Mouse (Mus musculus) CH12.LX (cell line): ENCODE measurements at regions not wholly inside any gene's neighbourhood (a gene's known extent, or its start where the extent isn't known, plus 50 kb on each side); places are given as distances from the start of the nearest gene placed in this dataset.

ENCODE experiments used
- DNase-seq: peaks from one replicate; pipeline ENCODE4 v3.0.0-alpha.2; 2013; ENCODE audit errors: extremely low read depth
- H3K27ac ChIP-seq: 2 replicates; pipeline ENCODE4 v1.5.1; 2012; ENCODE audit warnings: low read depth, mild to moderate bottlenecking, control low read depth, moderate library complexity; ENCODE audit not compliant: insufficient read depth
- H3K27me3 ChIP-seq: replicated peaks from 2 replicates; pipeline ENCODE3; 2012; ENCODE audit warnings: inconsistent platforms
- H3K36me3 ChIP-seq, 2 experiments: replicated peaks in 1 of 2; 2 replicates each; pipeline versions ENCODE3 to v1.6.1; 2012; ENCODE audit warnings: inconsistent platforms in 1 of 2, low read length in 1 of 2, mild to moderate bottlenecking in 1 of 2, mixed read lengths in 1 of 2, moderate library complexity in 1 of 2; ENCODE audit not compliant: control insufficient read depth in 1 of 2, insufficient read depth in 1 of 2
- H3K4me1 ChIP-seq, 2 experiments: 2 replicates each; pipeline ENCODE4 v1.6.1; 2012; ENCODE audit warnings: inconsistent platforms in 1 of 2, moderate library complexity in 1 of 2; ENCODE audit not compliant: insufficient read depth in 2 of 2, control insufficient read depth in 1 of 2
- H3K4me2 ChIP-seq: 2 replicates; pipeline ENCODE4 v1.6.1; 2012; ENCODE audit warnings: low read depth, mild to moderate bottlenecking, control low read depth; ENCODE audit not compliant: poor library complexity, insufficient read depth, severe bottlenecking
- H3K4me3 ChIP-seq, 3 experiments: fragments of 150-350 bp in 1 of 3; sonication (generic) in 1 of 3; replicated peaks in 1 of 3; 2 replicates each; pipeline versions ENCODE3 to v1.5.1; 2011 to 2012; ENCODE audit warnings: low read depth in 2 of 3, low read length in 2 of 3, mild to moderate bottlenecking in 2 of 3, moderate library complexity in 2 of 3, control low read depth in 1 of 3, improper control_type of control experiment in 1 of 3, inconsistent platforms in 1 of 3, mixed read lengths in 1 of 3; ENCODE audit not compliant: poor library complexity in 1 of 3
- H3K79me2 ChIP-seq: replicated peaks from 2 replicates; pipeline ENCODE4 v1.6.1; 2012; ENCODE audit warnings: mild to moderate bottlenecking, moderate library complexity; ENCODE audit not compliant: control insufficient read depth, poor library complexity, insufficient read depth, severe bottlenecking; ENCODE audit errors: extremely low read depth
- H3K9ac ChIP-seq: 2 replicates; pipeline ENCODE4 v1.6.1; 2012; ENCODE audit warnings: low read depth, mild to moderate bottlenecking, control low read depth, moderate library complexity; ENCODE audit not compliant: insufficient read depth
- H3K9me3 ChIP-seq: replicated peaks from 2 replicates; pipeline ENCODE3; 2012; ENCODE audit warnings: low read length, inconsistent platforms, mixed read lengths
- BHLHE40 ChIP-seq: IDR thresholded peaks from 2 replicates; pipeline ENCODE4 v1.6.1; 2011; ENCODE audit warnings: mild to moderate bottlenecking, low read depth, low read length, improper control_type of control experiment
- CHD1 ChIP-seq: IDR thresholded peaks from 2 replicates; pipeline ENCODE4 v1.6.1; 2012; ENCODE audit warnings: low read depth, low read length, improper control_type of control experiment, inconsistent platforms
- CHD2 ChIP-seq: IDR thresholded peaks from 2 replicates; pipeline ENCODE4 v1.6.1; 2011; ENCODE audit warnings: low read length, improper control_type of control experiment
- CTCF ChIP-seq, 2 experiments: IDR thresholded peaks in 1 of 2; conservative IDR thresholded peaks in 1 of 2; 2 replicates each; pipeline ENCODE4 v1.5.1; 2011 to 2012; ENCODE audit warnings: low read depth in 2 of 2, low read length in 2 of 2, improper control_type of control experiment in 1 of 2, inconsistent platforms in 1 of 2, mild to moderate bottlenecking in 1 of 2, moderate library complexity in 1 of 2
- E2F4 ChIP-seq: IDR thresholded peaks from 2 replicates; pipeline ENCODE4 v1.6.1; 2011; ENCODE audit warnings: low read depth, low read length, improper control_type of control experiment; ENCODE audit not compliant: insufficient replicate concordance
- EP300 ChIP-seq: IDR thresholded peaks from 2 replicates; pipeline ENCODE4 v1.6.1; 2011; ENCODE audit warnings: low read length, improper control_type of control experiment
- ETS1 ChIP-seq: conservative IDR thresholded peaks from 2 replicates; pipeline ENCODE4 v1.6.1; 2012; ENCODE audit warnings: low read depth, mild to moderate bottlenecking, inconsistent platforms, low read length, improper control_type of control experiment, moderate library complexity
- IRF4 ChIP-seq: IDR thresholded peaks from 2 replicates; pipeline ENCODE4 v1.6.1; 2014; ENCODE audit warnings: low read depth, mild to moderate bottlenecking, inconsistent platforms, low read length, improper control_type of control experiment
- JUN ChIP-seq: IDR thresholded peaks from 2 replicates; pipeline ENCODE4 v1.6.1; 2011; ENCODE audit warnings: low read depth, mild to moderate bottlenecking, low read length, improper control_type of control experiment, moderate library complexity; ENCODE audit not compliant: insufficient read depth
- MAX ChIP-seq: IDR thresholded peaks from 2 replicates; pipeline ENCODE4 v1.6.1; 2011; ENCODE audit warnings: low read length, improper control_type of control experiment
- MAZ ChIP-seq: IDR thresholded peaks from 2 replicates; pipeline ENCODE4 v1.6.1; 2012; ENCODE audit warnings: low read depth, mild to moderate bottlenecking, inconsistent platforms, low read length, improper control_type of control experiment, moderate library complexity
- MEF2A ChIP-seq: IDR thresholded peaks from 2 replicates; pipeline ENCODE4 v1.6.1; 2014; ENCODE audit warnings: low read depth, mild to moderate bottlenecking, inconsistent platforms, low read length, improper control_type of control experiment, borderline replicate concordance
- MYC ChIP-seq: IDR thresholded peaks from 2 replicates; pipeline ENCODE4 v1.6.1; 2011; ENCODE audit warnings: low read depth, mild to moderate bottlenecking, improper control_type of control experiment, low read length
- NRF1 ChIP-seq: IDR thresholded peaks from 2 replicates; pipeline ENCODE4 v1.6.1; 2014; ENCODE audit warnings: low read depth, mild to moderate bottlenecking, inconsistent platforms, low read length, improper control_type of control experiment, moderate library complexity
- POLR2AphosphoS2 ChIP-seq: IDR thresholded peaks from 2 replicates; pipeline ENCODE4 v1.6.1; 2011; ENCODE audit warnings: low read depth, low read length, improper control_type of control experiment
- RCOR1 ChIP-seq: conservative IDR thresholded peaks from 2 replicates; pipeline ENCODE4 v1.6.1; 2012; ENCODE audit warnings: low read depth, mild to moderate bottlenecking, inconsistent platforms, low read length, improper control_type of control experiment
- SIN3A ChIP-seq: IDR thresholded peaks from 2 replicates; pipeline ENCODE4 v1.6.1; 2012; ENCODE audit warnings: low read length, improper control_type of control experiment, inconsistent platforms
- SMC3 ChIP-seq: IDR thresholded peaks from 2 replicates; pipeline ENCODE4 v1.6.1; 2011; ENCODE audit warnings: low read depth, low read length, improper control_type of control experiment
- TBP ChIP-seq: conservative IDR thresholded peaks from 2 replicates; pipeline ENCODE4 v1.6.1; 2011; ENCODE audit warnings: low read depth, low read length, improper control_type of control experiment
- TCF12 ChIP-seq: IDR thresholded peaks from 2 replicates; pipeline ENCODE4 v1.6.1; 2014; ENCODE audit warnings: low read depth, mild to moderate bottlenecking, inconsistent platforms, low read length, improper control_type of control experiment
- UBTF ChIP-seq: IDR thresholded peaks from 2 replicates; pipeline ENCODE4 v1.6.1; 2012; ENCODE audit warnings: low read depth, mild to moderate bottlenecking, inconsistent platforms, low read length, improper control_type of control experiment, moderate library complexity
- USF1 ChIP-seq: IDR thresholded peaks from 2 replicates; pipeline ENCODE4 v1.6.1; 2014; ENCODE audit warnings: low read depth, mild to moderate bottlenecking, inconsistent platforms, low read length, improper control_type of control experiment
- USF2 ChIP-seq: conservative IDR thresholded peaks from 2 replicates; pipeline ENCODE4 v1.6.1; 2011; ENCODE audit warnings: low read depth, low read length, improper control_type of control experiment
- ZMIZ1 ChIP-seq: IDR thresholded peaks from 2 replicates; pipeline ENCODE4 v1.6.1; 2012; ENCODE audit warnings: low read depth, mild to moderate bottlenecking, inconsistent platforms, low read length, improper control_type of control experiment
- dilution Hi-C: fragments of 300-500 bp; cut with MboI; formaldehyde crosslinking; loops from 2 replicates; pipeline ENCODE4 v1.14.3; 2020; ENCODE audit warnings: low sequenced_read_pairs; ENCODE audit not compliant: extremely low pct_unique_long_range_greater_than_20kb, extremely low pct_ligation_motif_present
- in situ Hi-C: fragments of 300-500 bp; cut with MboI; formaldehyde crosslinking; loops from 3 replicates; pipeline ENCODE4 v1.14.3; 2019; ENCODE audit warnings: low sequenced_read_pairs, low pct_ligation_motif_present, low pct_unique_long_range_greater_than_20kb, mixed read lengths

DNA sequence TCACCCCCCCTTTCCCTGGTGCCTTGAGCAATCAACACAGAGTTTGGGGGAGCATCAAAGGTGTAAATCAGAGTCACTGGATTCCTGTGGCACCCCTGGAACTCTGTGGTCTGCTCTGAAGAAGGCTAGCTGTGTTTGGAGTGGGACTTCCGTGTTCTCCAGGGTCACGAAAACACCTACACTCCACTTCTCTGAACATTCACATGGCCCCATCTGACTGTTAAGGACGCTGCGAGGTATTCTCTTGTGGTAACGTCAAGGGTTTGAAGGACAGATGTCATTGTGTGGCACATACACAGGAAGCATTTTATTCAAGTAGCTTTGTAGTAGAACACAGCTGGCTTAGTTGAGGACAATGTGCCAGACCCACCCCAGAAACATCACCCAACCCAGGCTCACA lies 137.1 kb downstream of the Gadd45g start:
- TF ChIP-seq USF1: no peak
- TF ChIP-seq MYC: no peak
- no peak for TF ChIP-seq TCF12
- no peak for TF ChIP-seq EP300
- no peak for TF ChIP-seq USF2
- no peak for TF ChIP-seq ZMIZ1
- TF ChIP-seq E2F4: no peak
- no peak for TF ChIP-seq MAZ
- TF ChIP-seq MEF2A: no peak
- TF ChIP-seq CHD1: no peak
- no peak for TF ChIP-seq JUN
- TF ChIP-seq ETS1: no peak
- no peak for TF ChIP-seq RCOR1
- no peak for TF ChIP-seq SMC3
- TF ChIP-seq POLR2AphosphoS2: no peak
- TF ChIP-seq NRF1: no peak
- Histone ChIP-seq H3K4me2 (no peak overlapping the region), H3K79me2 (no peaks in the 10 kb centered on the region), H3K27ac (no peak overlapping the region), H3K9ac (no peak overlapping the region), H3K4me1 (peaks cover 4 to 10% of the 10 kb centered on the region in 2 experiments; a peak in 3 of 4 replicates), H3K36me3 (no peaks in the 10 kb centered on the region), H3K9me3 (no peaks in the 10 kb centered on the region), H3K27me3 (no peaks in the 10 kb centered on the region), H3K4me3 (no peak overlapping the region)
- DNase-seq: no peak
- in situ Hi-C loops (no loop called here), dilution Hi-C loops (no loop called here)

DNA sequence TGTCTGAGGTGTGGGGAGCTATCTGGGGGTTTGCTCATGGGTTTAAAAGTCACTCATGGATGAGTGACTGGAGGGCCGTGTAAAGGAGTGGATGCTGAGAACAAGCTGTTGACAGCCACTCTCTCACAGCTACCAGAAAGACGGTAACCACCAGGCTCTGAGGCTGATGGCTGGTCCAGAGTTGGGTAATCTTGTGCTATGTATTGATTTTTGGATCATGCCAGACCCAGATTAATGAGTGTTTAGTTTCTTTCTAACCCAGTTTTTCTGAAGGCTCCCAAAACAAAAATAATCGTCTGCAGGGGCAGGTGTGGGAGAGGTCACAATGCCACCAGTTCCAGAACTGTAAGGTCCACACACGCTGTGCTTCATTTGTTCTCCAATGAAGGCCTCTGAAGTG lies 144.9 kb downstream of the Gadd45g start:
- TF ChIP-seq RCOR1 (no peak), CTCF (conservative IDR thresholded peaks at IDR 0.05 in 1 of 2, IDR thresholded peaks at IDR 0.05 in 1 of 2; ENCODE audit: low read depth in 2 of 2, low read length in 2 of 2) (no peak), TBP (no peak), ETS1 (no peak), ZMIZ1 (no peak), UBTF (no peak), SIN3A (no peak), CHD1 (no peak), USF1 (no peak), MAX (no peak), NRF1 (no peak), MEF2A (no peak), USF2 (no peak), IRF4 (no peak), MYC (no peak), CHD2 (no peak), JUN (no peak), SMC3 (no peak), BHLHE40 (no peak)
- Histone ChIP-seq H3K9ac (no peak overlapping the region), H3K4me2 (no peak overlapping the region), H3K9me3 (peaks cover 3% of the 10 kb centered on the region), H3K27ac (no peak overlapping the region), H3K79me2 (no peaks in the 10 kb centered on the region), H3K4me3 (no peak overlapping the region), H3K36me3 (no peaks in the 10 kb centered on the region), H3K27me3 (no peaks in the 10 kb centered on the region), H3K4me1 (peaks cover 8 to 9% of the 10 kb centered on the region in 2 experiments; a peak in 3 of 4 replicates)
- DNase-seq: no peak
- in situ Hi-C loops (no loop called here), dilution Hi-C loops (no loop called here)
